Mouse (Mus musculus): ENCODE results near the gene Slco2b1. TPM values are rescaled to one million over a fixed set of nuclear protein-coding genes. Genes with fewer than 3 reads are reported as not detected.

Slco2b1 gene
- polyA plus RNA-seq, 1 experiment from 2014 or later, result 2.4 TPM

DNA sequence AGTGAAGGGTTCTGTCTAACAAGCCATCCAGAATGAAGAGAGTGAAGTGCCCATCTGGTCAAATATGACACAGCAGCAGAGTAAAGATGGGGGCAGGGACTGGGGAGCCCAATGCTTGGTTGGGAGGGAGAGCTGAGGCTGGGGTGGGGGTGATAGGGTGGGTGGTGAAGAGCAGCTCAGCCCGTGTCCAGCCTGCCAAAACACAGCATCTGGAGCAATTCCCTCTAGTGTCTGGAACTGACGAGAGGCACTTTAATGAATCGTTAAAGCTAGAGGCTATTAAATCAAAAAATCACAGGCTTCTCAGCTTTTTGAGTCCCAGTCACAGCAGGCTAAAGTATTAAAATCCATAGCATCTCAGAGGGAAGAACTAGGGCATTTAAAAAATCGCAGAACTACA is 61.6 kb downstream of the Slco2b1 start:
- no peak overlapping the region for H3K4me2 ChIP-seq (ENCODE audit: low read depth, low read length, severe bottlenecking)
- H3K9ac ChIP-seq (ENCODE audit: low read length), result no peak overlapping the region
- no peak for DNase-seq (ENCODE audit: low spot score)
- no peaks in the 10 kb centered on the region for H3K4me1 ChIP-seq (replicated peaks; ENCODE audit: control insufficient read depth, insufficient read depth, low read length)
- no peak for ATAC-seq (replicated peaks; ENCODE audit: low FRiP score)
- WGBS, result 56% methylated on average over 4 of the region's 4 CpGs
- H3K9me3 ChIP-seq (ENCODE audit: control insufficient read depth, low read length), result no peaks in the 10 kb centered on the region
- H3K27me3 ChIP-seq (ENCODE audit: control insufficient read depth, insufficient read depth, low read length), result no peaks in the 10 kb centered on the region
- H3K4me3 ChIP-seq (ENCODE audit: low read depth, low read length), result no peak overlapping the region
- no peak overlapping the region for H3K27ac ChIP-seq (ENCODE audit: low read depth, low read length)
- H3K36me3 ChIP-seq (ENCODE audit: control insufficient read depth, insufficient read depth, low read length), result no peaks in the 10 kb centered on the region

DNA sequence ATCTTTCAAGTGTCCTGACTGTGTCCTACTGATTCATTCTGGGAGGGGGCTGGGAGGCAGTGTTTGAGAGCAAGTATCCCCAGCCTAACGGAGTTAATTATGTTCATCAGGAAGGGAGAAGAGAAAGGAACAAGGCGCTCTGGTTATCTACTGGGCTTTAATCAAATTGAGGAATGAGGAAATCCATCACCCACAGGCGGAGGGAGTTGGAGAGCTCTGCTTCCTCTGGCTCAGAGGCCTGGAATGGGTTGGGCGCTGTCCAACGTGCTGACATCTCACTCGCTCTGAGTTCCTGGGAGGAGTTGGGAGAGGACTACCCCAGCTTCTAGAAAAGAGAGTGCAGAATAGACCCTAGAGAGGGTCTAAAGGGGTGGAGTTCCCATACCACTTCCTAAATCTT is 62.5 kb downstream of the Slco2b1 start:
- Histone ChIP-seq H3K27ac (ENCODE audit: low read depth, low read length) (no peak overlapping the region), H3K27me3 (ENCODE audit: control insufficient read depth, insufficient read depth, low read length) (no peaks in the 10 kb centered on the region), H3K36me3 (ENCODE audit: control insufficient read depth, insufficient read depth, low read length) (no peaks in the 10 kb centered on the region), H3K9ac (ENCODE audit: low read length) (no peak overlapping the region), H3K4me3 (ENCODE audit: low read depth, low read length) (no peak overlapping the region), H3K4me1 (replicated peaks; ENCODE audit: control insufficient read depth, insufficient read depth, low read length) (no peaks in the 10 kb centered on the region), H3K4me2 (ENCODE audit: low read depth, low read length, severe bottlenecking) (no peak overlapping the region), H3K9me3 (ENCODE audit: control insufficient read depth, low read length) (no peaks in the 10 kb centered on the region)
- ATAC-seq (replicated peaks; ENCODE audit: low FRiP score) (no peak), DNase-seq (ENCODE audit: low spot score) (peak; percentile 69)
- 6% methylated on average over 6 of the region's 6 CpGs for WGBS

DNA sequence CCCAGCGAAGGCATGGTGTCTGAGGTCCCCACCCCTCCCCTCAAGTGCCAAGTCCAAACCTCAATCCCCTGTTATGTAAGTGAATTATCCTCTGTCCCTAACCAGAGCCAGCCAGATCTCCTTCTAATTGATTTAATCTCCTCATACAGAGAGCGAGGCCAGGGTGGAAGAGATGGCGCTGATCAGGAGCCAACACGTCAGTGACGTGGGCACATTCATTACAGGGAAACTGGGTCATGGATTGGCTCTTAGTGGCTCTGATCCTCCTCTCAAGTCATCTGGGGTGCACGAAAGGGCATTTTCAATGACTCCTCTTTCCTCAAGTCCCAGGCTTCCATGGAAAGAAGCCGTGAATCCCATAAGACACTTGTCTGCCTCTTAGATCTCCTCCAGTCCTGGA is 66.4 kb downstream of the Slco2b1 start:
- Histone ChIP-seq H3K9ac (ENCODE audit: low read length) (no peak overlapping the region), H3K9me3 (ENCODE audit: control insufficient read depth, low read length) (no peaks in the 10 kb centered on the region), H3K27ac (ENCODE audit: low read depth, low read length) (no peak overlapping the region), H3K36me3 (ENCODE audit: control insufficient read depth, insufficient read depth, low read length) (no peaks in the 10 kb centered on the region), H3K4me1 (replicated peaks; ENCODE audit: control insufficient read depth, insufficient read depth, low read length) (no peaks in the 10 kb centered on the region), H3K4me2 (ENCODE audit: low read depth, low read length, severe bottlenecking) (no peak overlapping the region), H3K4me3 (ENCODE audit: low read depth, low read length) (no peak overlapping the region), H3K27me3 (ENCODE audit: control insufficient read depth, insufficient read depth, low read length) (no peaks in the 10 kb centered on the region)
- 80% methylated on average over 7 of the region's 7 CpGs for WGBS
- ATAC-seq (replicated peaks; ENCODE audit: low FRiP score) (no peak), DNase-seq (ENCODE audit: low spot score) (no peak)

DNA sequence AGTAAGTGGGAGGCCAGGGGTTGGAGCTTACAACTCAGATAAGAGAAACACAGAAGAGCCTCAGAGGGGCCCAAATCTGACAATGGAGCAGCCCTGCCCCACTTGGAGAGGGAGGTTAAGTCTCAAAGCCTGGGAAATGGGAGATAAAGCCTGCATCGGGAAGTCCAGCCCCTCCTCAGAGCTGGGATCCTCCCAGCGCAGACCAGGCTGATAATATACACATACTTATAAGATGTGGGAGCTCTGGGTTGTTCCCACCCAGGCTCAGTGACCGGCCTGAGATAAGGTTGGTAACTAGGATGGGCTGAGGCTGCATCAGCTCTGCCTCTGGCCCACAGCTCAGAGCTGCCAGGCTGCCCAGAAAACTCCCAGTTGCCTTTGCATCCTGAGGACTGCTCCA is 69.1 kb downstream of the Slco2b1 start:
- Histone ChIP-seq H3K4me1 (replicated peaks; ENCODE audit: control insufficient read depth, insufficient read depth, low read length) (no peaks in the 10 kb centered on the region), H3K4me3 (ENCODE audit: low read depth, low read length) (no peak overlapping the region), H3K36me3 (ENCODE audit: control insufficient read depth, insufficient read depth, low read length) (no peaks in the 10 kb centered on the region), H3K9me3 (ENCODE audit: control insufficient read depth, low read length) (no peaks in the 10 kb centered on the region), H3K27me3 (ENCODE audit: control insufficient read depth, insufficient read depth, low read length) (no peaks in the 10 kb centered on the region), H3K9ac (ENCODE audit: low read length) (no peak overlapping the region), H3K4me2 (ENCODE audit: low read depth, low read length, severe bottlenecking) (no peak overlapping the region), H3K27ac (ENCODE audit: low read depth, low read length) (no peak overlapping the region)
- ATAC-seq (replicated peaks; ENCODE audit: low FRiP score), result no peak
- 45% methylated on average over 3 of the region's 3 CpGs for WGBS
- no peak for DNase-seq (ENCODE audit: low spot score)

DNA sequence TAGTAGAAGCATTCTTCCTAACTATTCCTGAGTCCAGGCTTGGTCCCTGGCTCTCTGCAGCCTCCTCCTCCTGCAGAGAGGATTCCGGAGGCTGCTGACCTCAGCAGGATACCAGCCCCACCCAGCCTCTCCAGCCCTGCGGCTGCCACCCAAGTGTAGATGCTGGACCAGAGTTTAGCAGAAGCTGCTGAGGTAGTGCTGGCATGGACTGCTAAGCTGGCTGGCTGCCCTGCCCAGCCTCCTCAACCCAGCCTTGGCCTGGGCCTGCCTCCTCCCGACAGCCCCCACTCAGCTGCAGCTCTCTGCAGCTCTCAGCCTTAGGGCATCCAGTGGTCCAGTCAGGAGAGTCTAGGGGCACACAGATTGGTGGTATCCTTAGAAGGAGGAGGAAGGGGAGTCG is 69.9 kb downstream of the Slco2b1 start:
- Histone ChIP-seq H3K9ac (ENCODE audit: low read length) (no peak overlapping the region), H3K4me2 (ENCODE audit: low read depth, low read length, severe bottlenecking) (no peak overlapping the region), H3K4me3 (ENCODE audit: low read depth, low read length) (no peak overlapping the region), H3K9me3 (ENCODE audit: control insufficient read depth, low read length) (no peaks in the 10 kb centered on the region), H3K36me3 (ENCODE audit: control insufficient read depth, insufficient read depth, low read length) (no peaks in the 10 kb centered on the region), H3K27ac (ENCODE audit: low read depth, low read length) (no peak overlapping the region), H3K27me3 (ENCODE audit: control insufficient read depth, insufficient read depth, low read length) (no peaks in the 10 kb centered on the region), H3K4me1 (replicated peaks; ENCODE audit: control insufficient read depth, insufficient read depth, low read length) (no peaks in the 10 kb centered on the region)
- WGBS, result 51% methylated on average over 4 of the region's 4 CpGs
- DNase-seq (ENCODE audit: low spot score), result no peak
- ATAC-seq (replicated peaks; ENCODE audit: low FRiP score), result no peak

DNA sequence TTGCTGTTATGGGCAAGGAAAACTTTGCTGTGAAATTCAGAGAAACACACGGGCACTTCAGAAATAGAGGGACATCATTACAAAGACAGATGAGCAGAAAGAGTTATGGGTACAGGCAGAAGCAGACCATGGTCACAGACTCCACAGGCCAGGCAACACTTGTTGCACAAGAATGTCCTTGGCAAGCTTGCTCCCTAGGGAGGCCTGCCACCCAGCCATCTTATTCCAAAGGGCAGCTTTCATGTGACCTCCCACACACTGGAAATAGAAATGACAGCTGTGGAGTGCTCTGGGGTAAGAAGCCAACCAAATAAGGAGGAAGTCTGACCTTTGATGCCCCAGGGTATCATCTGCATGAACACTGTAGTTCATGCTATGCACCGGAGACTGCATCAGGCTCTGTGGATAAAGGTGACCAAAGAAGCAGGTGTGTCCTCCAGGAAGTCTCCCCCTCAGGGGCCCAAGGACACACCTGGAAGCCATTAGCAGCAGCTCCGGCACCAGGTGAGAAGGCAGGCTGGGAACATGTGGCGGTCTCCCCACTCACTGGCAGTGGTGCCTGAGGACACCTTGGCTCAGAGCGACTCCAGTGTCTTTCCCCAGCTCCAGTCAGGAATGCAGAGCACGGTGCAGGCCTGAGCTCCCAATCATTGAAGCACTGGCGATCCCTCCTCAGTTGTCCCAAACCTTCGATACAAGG is 77.0 kb downstream of the Slco2b1 start:
- Histone ChIP-seq H3K27me3 (ENCODE audit: control insufficient read depth, insufficient read depth, low read length) (no peaks in the 10 kb centered on the region), H3K4me2 (ENCODE audit: low read depth, low read length, severe bottlenecking) (no peak overlapping the region), H3K27ac (ENCODE audit: low read depth, low read length) (no peak overlapping the region), H3K4me1 (replicated peaks; ENCODE audit: control insufficient read depth, insufficient read depth, low read length) (no peaks in the 10 kb centered on the region), H3K9me3 (ENCODE audit: control insufficient read depth, low read length) (no peaks in the 10 kb centered on the region), H3K9ac (ENCODE audit: low read length) (no peak overlapping the region), H3K4me3 (ENCODE audit: low read depth, low read length) (no peak overlapping the region), H3K36me3 (ENCODE audit: control insufficient read depth, insufficient read depth, low read length) (no peaks in the 10 kb centered on the region)
- ATAC-seq (replicated peaks; ENCODE audit: low FRiP score) (no peak), DNase-seq (ENCODE audit: low spot score) (no peak)
- 79% methylated on average over 8 of the region's 8 CpGs for WGBS

DNA sequence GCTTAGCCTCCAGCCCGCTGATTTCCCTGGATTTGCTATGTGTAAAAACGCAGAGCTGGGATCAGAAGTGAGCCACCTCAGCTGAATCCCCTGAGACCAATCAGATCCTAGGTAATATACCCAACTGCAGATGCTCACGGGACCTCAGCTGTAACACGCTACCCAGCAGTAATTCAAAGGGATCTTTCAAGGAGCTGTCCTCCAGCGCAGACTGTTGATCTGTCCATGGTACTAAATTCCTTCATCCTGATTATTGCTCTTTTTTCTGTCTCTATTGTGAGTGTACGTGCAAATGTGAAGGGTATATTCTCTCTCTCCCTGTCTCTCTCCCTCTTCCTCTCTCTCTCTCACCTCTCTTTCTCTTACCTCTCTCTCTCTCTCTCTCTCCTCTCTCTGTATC is 78.9 kb downstream of the Slco2b1 start:
- no peak for ATAC-seq (replicated peaks; ENCODE audit: low FRiP score)
- no peak overlapping the region for H3K27ac ChIP-seq (ENCODE audit: low read depth, low read length)
- 16% methylated on average over 6 of the region's 6 CpGs for WGBS
- no peaks in the 10 kb centered on the region for H3K9me3 ChIP-seq (ENCODE audit: control insufficient read depth, low read length)
- no peak overlapping the region for H3K4me2 ChIP-seq (ENCODE audit: low read depth, low read length, severe bottlenecking)
- H3K4me1 ChIP-seq (replicated peaks; ENCODE audit: control insufficient read depth, insufficient read depth, low read length), result no peaks in the 10 kb centered on the region
- no peaks in the 10 kb centered on the region for H3K36me3 ChIP-seq (ENCODE audit: control insufficient read depth, insufficient read depth, low read length)
- peaks cover 13% of the 10 kb centered on the region for H3K27me3 ChIP-seq (ENCODE audit: control insufficient read depth, insufficient read depth, low read length)
- no peak overlapping the region for H3K4me3 ChIP-seq (ENCODE audit: low read depth, low read length)
- peak; percentile 49 for DNase-seq (ENCODE audit: low spot score)
- no peak overlapping the region for H3K9ac ChIP-seq (ENCODE audit: low read length)

DNA sequence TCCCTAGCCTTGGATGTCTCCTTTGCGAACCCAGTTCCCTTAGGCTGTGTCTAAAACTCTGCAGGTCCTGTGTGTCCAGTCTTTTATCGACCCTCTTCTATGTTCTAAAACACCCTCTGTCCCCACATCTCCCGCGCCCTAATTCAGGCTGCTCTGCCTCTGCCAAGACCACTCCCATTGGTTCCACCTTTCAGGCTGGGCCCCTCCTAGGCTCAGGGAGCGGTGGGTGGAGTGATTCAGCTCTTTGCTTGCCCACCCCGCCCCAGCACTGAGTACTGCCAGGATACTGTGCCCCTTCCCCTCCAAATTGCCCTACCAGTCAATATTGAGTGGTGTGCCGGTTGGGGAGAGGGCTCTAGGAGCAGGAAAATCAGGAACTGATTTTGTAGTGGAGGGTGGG is 83.8 kb downstream of the Slco2b1 start:
- H3K9ac ChIP-seq (ENCODE audit: low read length), result no peak overlapping the region
- peaks cover 11% of the 10 kb centered on the region for H3K4me1 ChIP-seq (replicated peaks; ENCODE audit: control insufficient read depth, insufficient read depth, low read length)
- H3K4me3 ChIP-seq (ENCODE audit: low read depth, low read length), result no peak overlapping the region
- no peak overlapping the region for H3K4me2 ChIP-seq (ENCODE audit: low read depth, low read length, severe bottlenecking)
- DNase-seq (ENCODE audit: low spot score), result peak; percentile 52
- no peaks in the 10 kb centered on the region for H3K9me3 ChIP-seq (ENCODE audit: control insufficient read depth, low read length)
- H3K36me3 ChIP-seq (ENCODE audit: control insufficient read depth, insufficient read depth, low read length), result no peaks in the 10 kb centered on the region
- 6% methylated on average over 7 of the region's 7 CpGs for WGBS
- H3K27ac ChIP-seq (ENCODE audit: low read depth, low read length), result no peak overlapping the region
- ATAC-seq (replicated peaks; ENCODE audit: low FRiP score), result no peak
- peaks cover 48% of the 10 kb centered on the region for H3K27me3 ChIP-seq (ENCODE audit: control insufficient read depth, insufficient read depth, low read length)

Measured in forebrain, embryonic 11.5 days (tissue).